Mouse (Mus musculus): ENCODE measurements around the gene Sh3d21.

- TF ChIP-seq CTCF (IDR thresholded peaks at IDR 0.05): no peak
- TF ChIP-seq EP300 (IDR thresholded peaks at IDR 0.05): no peak
Observed at GRCm38 (mm10) chr4:126111153-126111549, 52.1 kb downstream of the Sh3d21 start.

Data from lung, postnatal 0 days (tissue).